Mouse (Mus musculus): ENCODE data around the gene Fads6.

The Fads6 gene

DNA sequence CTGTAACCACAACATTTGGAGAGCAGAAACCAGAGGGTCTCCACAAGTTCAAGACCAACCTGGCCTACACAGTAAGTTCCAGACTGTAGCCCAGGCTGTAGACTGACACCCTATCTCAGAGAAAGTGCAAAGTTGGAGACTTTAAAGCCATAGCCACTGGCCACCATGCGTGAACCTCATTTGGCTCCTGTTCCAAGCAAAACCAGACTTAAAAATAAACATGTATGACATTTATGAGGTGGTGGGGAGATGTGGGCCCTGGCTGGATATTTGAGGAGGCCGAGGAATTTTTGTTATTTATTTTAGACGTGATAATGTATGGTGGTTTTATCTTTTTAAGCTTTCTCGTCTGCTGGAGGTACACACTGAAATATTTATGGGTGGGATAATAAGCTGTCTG lies 38.3 kb downstream of the Fads6 start:
- DNase-seq (ENCODE audit: extremely low read depth, low read depth): no peak

DNA sequence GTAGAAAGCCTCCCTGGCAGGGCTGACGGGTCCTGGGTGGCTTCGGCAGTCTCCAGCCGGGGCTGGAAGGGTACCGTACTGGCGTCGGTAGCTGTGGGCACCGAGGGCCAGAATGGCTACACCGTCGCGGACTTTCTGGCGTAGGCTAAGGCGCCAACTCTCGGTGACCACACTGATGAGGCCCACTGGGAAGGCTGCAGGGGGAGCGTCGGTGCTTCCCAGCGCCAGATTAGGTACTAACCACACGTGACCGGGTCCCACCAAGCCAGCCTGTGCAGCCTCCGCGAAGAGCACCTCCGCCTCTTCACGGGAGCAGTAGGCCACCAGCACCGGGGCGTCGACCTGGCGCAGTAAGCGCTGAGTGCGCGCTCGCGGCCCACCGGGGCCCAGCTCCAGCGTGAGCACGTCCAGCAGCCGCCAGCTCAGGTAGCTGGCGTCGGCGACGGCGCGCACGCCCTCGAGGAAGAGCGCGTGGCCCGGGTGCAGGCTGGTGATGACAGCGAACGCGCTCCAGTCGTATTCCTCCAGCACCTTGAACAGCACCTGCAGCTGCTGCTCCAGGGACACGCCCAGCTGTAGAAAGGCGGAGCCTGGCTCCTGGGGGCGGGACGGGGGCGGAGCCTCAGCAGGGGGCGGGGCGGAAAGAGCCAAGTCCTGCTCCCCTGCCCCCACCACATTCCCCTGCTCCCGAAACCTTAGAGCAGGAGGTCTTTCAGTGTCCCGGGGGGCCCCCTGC lies 39.5 kb downstream of the Fads6 start:
- no peak for DNase-seq (ENCODE audit: extremely low read depth, low read depth)

GRCm38 (mm10) chr11:115251258-115251657 lies 46.2 kb downstream of the Fads6 start:
- DNase-seq (ENCODE audit: extremely low read depth, low read depth): no peak

GRCm38 (mm10) chr11:115250405-115251090 lies 46.9 kb downstream of the Fads6 start:
- DNase-seq (ENCODE audit: extremely low read depth, low read depth): no peak

DNA sequence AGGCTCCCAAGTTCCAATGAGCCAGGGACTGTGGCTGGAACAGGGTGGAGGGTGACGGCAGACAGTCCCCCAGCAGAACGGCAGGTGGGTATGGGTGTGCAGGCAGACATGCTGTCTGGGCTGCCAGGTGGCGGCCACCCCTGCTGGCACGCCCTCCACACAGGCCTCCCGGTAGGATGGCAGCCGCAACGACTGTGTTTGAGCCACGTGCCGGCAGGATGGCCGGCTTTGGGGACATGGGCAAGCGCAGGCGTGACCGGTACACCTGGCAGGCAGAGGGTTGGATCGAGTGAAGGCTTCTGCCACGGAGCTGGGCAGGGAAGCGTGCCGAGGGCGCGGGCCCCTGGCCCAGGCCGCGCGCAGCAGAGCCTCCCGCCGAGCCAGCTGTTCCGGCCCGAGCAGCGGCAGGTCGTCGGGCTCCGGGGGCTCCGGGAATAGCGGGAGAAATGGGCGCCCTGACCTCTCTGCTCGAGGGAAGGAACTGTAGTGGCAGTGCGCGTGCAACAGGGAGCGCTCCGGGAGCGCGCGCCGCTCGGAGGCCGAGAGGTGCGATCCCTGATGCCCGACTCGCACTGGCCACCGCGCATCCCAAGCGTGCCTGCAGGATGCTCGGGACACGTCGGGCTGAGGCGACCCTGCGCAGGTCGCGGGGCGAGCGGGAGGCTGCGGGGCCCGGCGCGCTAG lies 47.6 kb downstream of the Fads6 start:
- DNase-seq (ENCODE audit: extremely low read depth, low read depth): no peak

DNA sequence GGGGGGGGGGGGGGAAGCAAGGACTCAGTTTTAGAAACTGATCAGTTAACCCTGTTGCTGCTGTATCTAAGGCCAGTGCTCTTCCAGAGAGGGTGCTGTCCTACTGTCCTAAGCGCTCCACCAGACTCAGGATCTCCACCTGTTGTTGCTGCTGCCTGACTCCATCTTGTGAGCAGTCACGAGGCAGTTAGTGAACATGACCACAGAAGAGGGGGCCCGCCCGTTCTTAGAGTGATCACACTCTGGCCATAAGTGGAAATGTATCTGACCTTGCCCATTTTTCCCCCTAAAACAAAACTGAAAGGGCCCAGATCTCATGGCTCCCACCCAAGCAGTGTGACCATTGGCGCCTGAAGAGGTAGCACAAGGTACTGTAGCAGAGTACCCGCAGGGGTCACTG lies 49.5 kb downstream of the Fads6 start:
- DNase-seq (ENCODE audit: extremely low read depth, low read depth): no peak

DNA sequence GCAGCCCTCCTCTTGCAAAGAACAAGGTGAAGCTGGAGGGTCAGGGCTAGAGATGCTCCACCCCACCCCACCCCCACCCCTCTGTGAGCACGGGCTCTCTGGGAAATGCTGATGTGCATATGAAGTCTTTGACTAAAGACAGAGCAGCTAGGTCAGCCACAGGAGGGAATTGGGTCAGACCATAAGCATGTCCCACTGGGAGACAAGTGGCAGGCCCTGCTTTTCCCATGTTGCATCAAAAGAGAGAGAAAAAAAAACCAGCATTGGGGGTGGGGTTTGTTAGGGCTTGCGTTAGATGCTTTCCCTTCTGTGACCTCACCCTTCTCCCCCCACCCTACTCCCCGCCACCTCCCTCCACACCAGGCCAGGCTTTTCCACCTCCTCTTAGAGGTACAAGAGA lies 50.2 kb downstream of the Fads6 start:
- DNase-seq (ENCODE audit: extremely low read depth, low read depth): no peak

- DNase-seq (ENCODE audit: extremely low read depth, low read depth): no peak
These were observed 51.1 kb downstream of the Fads6 start for GRCm38 (mm10) chr11:115246386-115246785.

- DNase-seq (ENCODE audit: extremely low read depth, low read depth): no peak
These were observed 52.6 kb downstream of the Fads6 start for GRCm38 (mm10) chr11:115244840-115245239.

- no peak for DNase-seq (ENCODE audit: extremely low read depth, low read depth)
These were observed 53.7 kb downstream of the Fads6 start for GRCm38 (mm10) chr11:115243783-115244182.

DNA sequence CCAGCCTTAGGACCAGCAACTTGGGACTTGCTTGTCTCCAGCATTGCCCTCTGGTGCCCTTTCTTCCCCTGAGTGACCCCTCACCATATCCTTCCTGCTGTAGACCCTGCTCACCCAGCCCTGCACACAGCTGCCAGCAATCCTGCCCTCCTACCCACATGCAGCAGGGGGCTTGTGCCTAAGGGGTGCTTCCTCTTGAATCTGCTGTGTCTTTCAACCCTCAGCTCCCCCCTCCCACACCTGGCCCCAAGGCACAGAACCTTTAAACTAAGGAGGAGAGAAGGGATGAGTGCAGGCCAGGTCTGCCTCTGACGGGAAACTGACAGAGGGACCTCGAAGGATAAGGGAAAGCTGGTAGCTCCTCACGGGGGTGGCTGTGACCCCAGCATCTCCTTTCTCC lies 54.7 kb downstream of the Fads6 start:
- no peak for DNase-seq (ENCODE audit: extremely low read depth, low read depth)

DNA sequence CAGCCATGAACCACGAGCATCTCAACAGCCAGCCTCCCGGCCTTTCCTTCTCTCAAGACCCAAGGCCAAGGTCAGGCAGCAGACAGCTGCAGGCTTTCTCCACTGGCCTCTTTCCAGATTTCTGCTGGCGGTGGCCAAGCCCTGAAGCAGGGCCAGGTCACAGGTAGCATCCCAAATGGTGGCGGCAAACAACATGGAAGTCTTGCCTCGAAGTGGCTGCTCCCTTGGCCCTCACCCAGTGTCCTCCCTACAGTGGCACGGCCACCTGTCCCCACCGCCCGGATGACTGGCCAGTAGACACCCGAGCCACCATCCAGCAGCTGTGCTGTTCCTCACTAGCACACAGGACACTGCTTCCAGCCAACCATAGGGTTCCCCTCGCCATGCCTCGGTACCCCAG lies 56.1 kb downstream of the Fads6 start:
- DNase-seq (ENCODE audit: extremely low read depth, low read depth): no peak

DNA sequence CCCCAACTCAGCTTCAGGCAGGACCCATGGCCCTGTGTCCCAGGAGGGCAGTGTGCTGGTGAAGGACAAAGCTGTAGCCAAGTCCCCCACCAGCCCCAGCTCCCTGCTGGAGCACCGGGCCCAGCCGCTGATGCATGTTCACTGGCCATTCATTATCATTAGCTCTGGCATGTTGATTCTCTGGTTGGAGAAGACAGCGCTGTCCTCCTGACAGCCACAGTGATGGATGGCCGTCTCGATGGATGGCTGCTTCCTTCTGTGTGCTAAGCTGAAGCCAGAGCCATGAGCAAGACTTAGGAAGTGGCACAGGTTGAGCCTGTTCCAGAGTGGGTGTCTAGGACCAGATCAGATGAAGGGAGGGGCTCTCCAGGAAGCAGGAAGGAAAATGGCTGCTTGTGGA lies 60.9 kb downstream of the Fads6 start:
- no peak for DNase-seq (ENCODE audit: extremely low read depth, low read depth)

DNA sequence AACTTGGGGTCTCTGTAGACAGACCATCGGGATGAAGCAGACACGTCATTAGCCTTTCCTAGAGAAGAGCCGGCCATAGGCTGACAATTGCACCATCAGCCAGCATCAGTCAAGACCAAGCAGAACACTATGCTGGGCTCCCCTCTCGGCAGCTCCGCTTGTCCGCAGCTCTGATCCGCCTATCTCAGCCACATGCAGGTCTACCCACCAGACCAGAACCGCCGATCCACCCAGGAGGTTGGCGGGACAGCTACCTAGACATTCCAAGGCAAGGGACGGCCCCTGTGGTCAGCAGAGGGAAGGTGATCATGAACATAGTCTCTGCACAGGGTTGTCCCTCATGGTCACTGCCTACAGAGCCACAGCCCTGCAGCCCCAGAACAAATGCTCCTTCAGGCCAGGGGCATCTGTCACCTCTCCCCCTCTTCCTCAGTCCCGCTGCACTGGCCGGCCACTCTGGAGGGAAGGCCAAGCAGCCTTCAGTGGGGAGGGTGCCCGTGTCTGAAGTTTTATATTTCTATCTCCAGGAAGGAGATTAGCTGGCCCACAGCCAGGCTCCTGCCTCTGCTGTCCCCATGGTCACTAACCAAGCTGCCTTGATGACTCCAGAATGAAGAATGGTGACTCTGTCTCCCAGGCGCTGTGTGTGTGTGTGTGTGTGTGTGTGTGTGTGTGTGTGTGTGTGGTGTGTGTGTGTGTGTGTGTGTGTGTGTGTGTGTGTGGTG lies 63.0 kb downstream of the Fads6 start:
- DNase-seq (ENCODE audit: extremely low read depth, low read depth): no peak

DNA sequence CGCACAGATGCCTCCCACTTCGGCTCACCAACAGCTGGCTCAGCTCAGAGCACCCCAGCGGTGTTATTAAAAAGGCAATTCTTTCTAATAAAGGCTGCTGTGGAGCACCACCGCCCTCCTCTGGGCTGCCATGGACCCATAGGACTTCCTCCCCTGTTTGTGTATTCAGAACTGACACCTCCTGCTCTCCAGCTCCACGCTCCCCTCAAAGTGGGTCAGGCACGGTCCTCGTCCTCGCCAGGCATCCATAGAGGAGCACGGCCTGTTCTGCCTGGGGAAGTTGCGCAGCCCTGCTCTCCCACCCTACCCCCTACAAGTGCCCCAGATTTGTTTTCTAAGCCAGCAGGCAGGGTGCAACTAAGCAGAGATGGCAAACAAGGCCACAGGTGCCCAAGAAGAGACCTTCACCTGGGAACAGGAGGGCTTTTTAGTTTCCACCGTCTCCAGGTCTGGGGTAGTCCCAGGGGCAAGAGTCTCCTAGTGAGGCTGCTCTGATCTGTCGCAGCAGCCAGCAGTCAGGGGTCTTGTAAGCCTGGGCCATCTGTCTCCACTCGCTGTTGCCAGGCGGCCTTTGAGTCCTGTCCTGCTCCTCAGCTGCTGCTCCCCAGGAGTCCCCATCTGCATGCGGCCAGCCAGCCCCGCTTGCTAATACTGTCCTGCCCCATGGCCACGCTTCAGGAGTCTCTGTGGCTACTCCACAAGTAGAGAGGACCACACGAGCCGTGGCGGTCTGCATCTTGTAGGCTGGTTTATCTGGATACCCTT lies 63.8 kb downstream of the Fads6 start:
- DNase-seq (ENCODE audit: extremely low read depth, low read depth): no peak

DNA sequence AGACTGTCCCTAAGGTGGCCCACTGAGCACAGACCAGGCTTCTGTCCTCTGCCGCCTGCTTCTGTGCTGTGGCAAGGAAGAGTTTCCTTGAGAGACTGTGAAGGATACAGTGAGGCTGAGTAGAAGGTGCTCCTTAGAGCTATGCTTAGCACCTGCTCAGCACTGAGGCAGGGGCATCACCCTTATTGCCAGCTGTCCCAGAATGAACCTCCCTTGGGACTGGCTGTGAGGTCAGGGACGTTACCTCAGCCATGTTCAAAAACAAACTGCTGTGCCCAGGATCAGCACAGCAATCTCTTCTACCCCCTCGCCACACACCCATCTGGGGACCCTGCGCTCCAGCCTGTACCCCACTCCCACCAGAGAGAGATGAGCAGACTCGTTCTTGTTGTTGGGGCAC lies 64.6 kb downstream of the Fads6 start:
- no peak for DNase-seq (ENCODE audit: extremely low read depth, low read depth)

GRCm38 (mm10) chr11:115231924-115232323 lies 65.5 kb downstream of the Fads6 start:
- DNase-seq (ENCODE audit: extremely low read depth, low read depth): no peak

DNA sequence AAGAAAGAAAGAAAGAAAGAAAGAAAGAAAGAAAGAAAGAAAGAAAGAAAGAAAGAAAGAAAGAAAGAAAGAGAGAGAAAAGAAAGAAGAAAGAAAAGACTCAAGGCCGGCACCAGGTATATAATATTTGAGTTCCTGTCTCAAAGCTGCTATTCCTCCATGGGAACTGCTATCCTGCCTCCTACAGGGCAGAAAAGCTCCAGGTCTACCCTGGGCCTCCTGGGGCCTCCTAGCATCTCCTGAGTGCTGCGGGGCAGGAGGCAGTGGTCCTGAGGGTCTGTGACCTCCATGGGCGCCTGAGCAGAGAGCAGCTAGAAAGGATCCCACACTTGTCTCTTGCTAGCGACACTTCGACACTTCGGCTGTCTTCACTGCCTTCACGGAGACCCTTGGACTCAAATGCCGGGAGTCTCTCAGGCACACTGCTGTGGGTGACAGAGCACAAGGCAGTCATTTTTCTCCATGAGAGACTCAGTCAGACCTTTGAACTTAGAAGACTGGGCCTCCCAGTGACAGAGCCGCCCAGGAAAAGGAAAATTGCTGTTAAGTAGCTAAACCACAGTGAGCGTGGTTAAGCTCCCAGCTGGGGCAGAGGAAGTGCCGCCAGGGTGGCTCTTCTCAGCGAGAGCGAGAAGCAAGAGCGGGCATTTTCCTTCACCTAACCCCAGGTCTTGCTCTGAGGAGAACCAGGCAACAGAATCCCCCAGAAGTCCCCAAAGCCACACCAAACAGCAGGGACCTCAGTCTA lies 66.1 kb downstream of the Fads6 start:
- no peak for DNase-seq (ENCODE audit: extremely low read depth, low read depth)
